Mouse (Mus musculus) myocyte (in vitro differentiated cells): ENCODE data around the gene Safb.

Experiments used
- CEBPB ChIP-seq: IDR thresholded peaks from 2 replicates; pipeline ENCODE4 v1.6.1; 2011; ENCODE audit warnings: mild to moderate bottlenecking, moderate library complexity; ENCODE audit not compliant: poor library complexity, insufficient read depth, severe bottlenecking
- E2F4 ChIP-seq: IDR thresholded peaks from one replicate; pipeline ENCODE4 v1.6.1; 2011; ENCODE audit warnings: mild to moderate bottlenecking, control low read depth, moderate library complexity; ENCODE audit not compliant: insufficient read depth
- MAX ChIP-seq: IDR thresholded peaks from one replicate; pipeline ENCODE4 v1.6.1; 2011; ENCODE audit warnings: low read depth, mild to moderate bottlenecking, control low read depth
- MYOD1 ChIP-seq, 3 experiments: IDR thresholded peaks; one replicate each; pipeline ENCODE4 v1.6.1; 2011; ENCODE audit warnings: control low read depth in 2 of 3, low read depth in 2 of 3, mild to moderate bottlenecking in 2 of 3, moderate library complexity in 1 of 3; ENCODE audit not compliant: insufficient read length in 2 of 3, control insufficient read depth in 1 of 3
- POLR2A ChIP-seq: IDR thresholded peaks from one replicate; pipeline ENCODE4 v1.6.1; 2011; ENCODE audit warnings: low read depth, mild to moderate bottlenecking, control low read depth, moderate library complexity; ENCODE audit not compliant: insufficient read length
- POLR2AphosphoS2 ChIP-seq: IDR thresholded peaks from one replicate; pipeline ENCODE4 v1.6.1; 2011; ENCODE audit warnings: low read depth, control low read depth; ENCODE audit not compliant: insufficient read length
- SRF ChIP-seq: IDR thresholded peaks from one replicate; pipeline ENCODE4 v1.6.1; 2011; ENCODE audit warnings: low read depth; ENCODE audit not compliant: control insufficient read depth, insufficient read length
- TCF3 ChIP-seq: IDR thresholded peaks from one replicate; pipeline ENCODE4 v1.6.1; 2011; ENCODE audit warnings: low read depth, control low read depth; ENCODE audit not compliant: insufficient read length
- USF1 ChIP-seq: IDR thresholded peaks from one replicate; pipeline ENCODE4 v1.6.1; 2011; ENCODE audit warnings: low read depth, mild to moderate bottlenecking, control low read depth, moderate library complexity

- TF ChIP-seq E2F4 (no peak), CEBPB (no peak), POLR2A (no peak), TCF3 (no peak), USF1 (no peak), MYOD1 (IDR thresholded peaks at IDR 0.05; ENCODE audit: control insufficient read depth in 1 of 3, insufficient read length in 2 of 3, low read depth in 2 of 3) (no peak), MAX (no peak), SRF (no peak), POLR2AphosphoS2 (no peak)
Observed at GRCm38 (mm10) chr17:56631807-56632206, 47.2 kb downstream of the Safb start.
